Mouse (Mus musculus) heart, embryonic 16.5 days (tissue): Measurements from ENCODE around the gene Erich4. TPM values are rescaled to one million over a fixed set of nuclear protein-coding genes. Genes with fewer than 3 reads are reported as not detected.

Source experiments
- ATAC-seq: fragments of 200-750 bp; cut with Nextera tagmentation; replicated peaks from 2 replicates; pipeline ENCODE4 v1.8.0; 2017; ENCODE audit warnings: moderate number of reproducible peaks; ENCODE audit not compliant: insufficient read depth, low FRiP score; ENCODE audit errors: extremely low read depth
- H3K27ac ChIP-seq: fragments of 300-500 bp; sonication (generic); 2 replicates; pipeline ENCODE4 v1.5.1; 2014; ENCODE audit warnings: mild to moderate bottlenecking, low read length, control low read depth, moderate library complexity
- H3K27me3 ChIP-seq: fragments of 300-500 bp; sonication (generic); 2 replicates; pipeline ENCODE4 v1.6.1; 2014; ENCODE audit warnings: low read length, mixed read lengths; ENCODE audit not compliant: control insufficient read depth, insufficient read depth
- H3K36me3 ChIP-seq: fragments of 300-500 bp; sonication (generic); 2 replicates; pipeline ENCODE4 v1.6.1; 2014; ENCODE audit not compliant: control insufficient read depth, insufficient read depth
- H3K4me1 ChIP-seq: fragments of 300-500 bp; sonication (generic); 2 replicates; pipeline ENCODE4 v1.6.1; 2014; ENCODE audit warnings: low read length, mixed read lengths; ENCODE audit not compliant: control insufficient read depth, insufficient read depth
- H3K4me2 ChIP-seq: fragments of 300-500 bp; sonication (generic); 2 replicates; pipeline ENCODE4 v1.6.1; 2014; ENCODE audit warnings: low read depth, mild to moderate bottlenecking, control low read depth, low read length
- H3K4me3 ChIP-seq: fragments of 300-500 bp; sonication (generic); 2 replicates; pipeline ENCODE4 v1.5.1; 2014; ENCODE audit warnings: mild to moderate bottlenecking, control low read depth, low read length
- H3K9ac ChIP-seq: fragments of 300-500 bp; sonication (generic); 2 replicates; pipeline ENCODE4 v1.6.1; 2014; ENCODE audit warnings: low read length, control low read depth
- H3K9me3 ChIP-seq: fragments of 300-500 bp; sonication (generic); replicated peaks from 2 replicates; pipeline ENCODE4 v1.6.1; 2016; ENCODE audit warnings: low read length; ENCODE audit not compliant: control insufficient read depth
- WGBS: fragments of 180-500 bp; shearing (Covaris S2); extraction: QIAGEN DNeasy Blood & Tissue Kit; methylation state at CpG from one replicate; pipeline ENCODE4 v1.1.7; 2014; 5-methylcytosine and 5-hydroxymethylcytosine counted together
- polyA plus RNA-seq: library from polyadenylated mRNA; unstranded; fragments of >200 nt; fragmentation: Nextera tagmentation; extraction: Ambion mirVana; gene quantifications from 2 replicates; pipeline ENCODE4 v1.2.1, GENCODE M21; 2015

Gene Erich4
- polyA plus RNA-seq, 1 experiment from 2014 or later = 0.21 TPM

GRCm38 (mm10) chr7:25645074-25645473 is 29.4 kb upstream of the Erich4 start:
- ATAC-seq = no peak
- Histone ChIP-seq H3K36me3 (peaks cover 4% of the 10 kb centered on the region; the same call in 1 of the 2 replicates), H3K4me2 (no peak overlapping the region), H3K9me3 (no peaks in the 10 kb centered on the region), H3K4me3 (no peak overlapping the region), H3K27me3 (no peaks in the 10 kb centered on the region), H3K27ac (no peak overlapping the region), H3K9ac (no peak overlapping the region), H3K4me1 (peaks cover 3% of the 10 kb centered on the region; the same call in 1 of the 2 replicates)
- WGBS = 64% methylated on average over 14 of the region's 14 CpGs

GRCm38 (mm10) chr7:25644631-25645030 is 28.9 kb upstream of the Erich4 start:
- Histone ChIP-seq H3K4me3 (no peak overlapping the region), H3K36me3 (peaks cover 4% of the 10 kb centered on the region; the same call in 1 of the 2 replicates), H3K9me3 (no peaks in the 10 kb centered on the region), H3K27me3 (no peaks in the 10 kb centered on the region), H3K4me2 (no peak overlapping the region), H3K27ac (no peak overlapping the region), H3K4me1 (peaks cover 3% of the 10 kb centered on the region; the same call in 1 of the 2 replicates), H3K9ac (no peak overlapping the region)
- ATAC-seq = no peak
- WGBS = 68% methylated on average over 4 of the region's 4 CpGs

- peaks cover 3% of the 10 kb centered on the region; the same call in 1 of the 2 replicates for H3K4me1 ChIP-seq
- peaks cover 4% of the 10 kb centered on the region; the same call in 1 of the 2 replicates for H3K36me3 ChIP-seq
- H3K4me2 ChIP-seq = no peak overlapping the region
- H3K4me3 ChIP-seq = no peak overlapping the region
- no peaks in the 10 kb centered on the region for H3K27me3 ChIP-seq
- ATAC-seq = 0 out of 2 replicates have a peak, but pooled peaks have one; percentile 15
- no peak overlapping the region for H3K9ac ChIP-seq
- WGBS = 50% methylated on average over 10 of the region's 10 CpGs
- no peak overlapping the region for H3K27ac ChIP-seq
- no peaks in the 10 kb centered on the region for H3K9me3 ChIP-seq
Observed at GRCm38 (mm10) chr7:25644136-25644535, 28.4 kb upstream of the Erich4 start.

- 94% methylated on average over 4 of the region's 4 CpGs for WGBS
- no peak overlapping the region for H3K9ac ChIP-seq
- H3K27ac ChIP-seq = no peak overlapping the region
- no peaks in the 10 kb centered on the region for H3K9me3 ChIP-seq
- ATAC-seq = no peak
- H3K4me1 ChIP-seq = peaks cover 7% of the 10 kb centered on the region; the same call in 1 of the 2 replicates
- no peaks in the 10 kb centered on the region for H3K27me3 ChIP-seq
- peaks cover 4% of the 10 kb centered on the region; the same call in 1 of the 2 replicates for H3K36me3 ChIP-seq
- no peak overlapping the region for H3K4me2 ChIP-seq
- no peak overlapping the region for H3K4me3 ChIP-seq
Observed at GRCm38 (mm10) chr7:25639754-25640153, 24.1 kb upstream of the Erich4 start.

GRCm38 (mm10) chr7:25637099-25637498 is 21.4 kb upstream of the Erich4 start:
- no peaks in the 10 kb centered on the region for H3K27me3 ChIP-seq
- H3K4me1 ChIP-seq = 0 out of 2 replicates have a peak, but pooled peaks cover 4% of the 10 kb centered on the region
- 79% methylated on average over 5 of the region's 5 CpGs for WGBS
- no peak overlapping the region for H3K4me3 ChIP-seq
- no peak overlapping the region for H3K4me2 ChIP-seq
- no peaks in the 10 kb centered on the region for H3K9me3 ChIP-seq
- no peak overlapping the region for H3K27ac ChIP-seq
- ATAC-seq = no peak
- no peak overlapping the region for H3K9ac ChIP-seq
- peaks cover 4% of the 10 kb centered on the region; the same call in 1 of the 2 replicates for H3K36me3 ChIP-seq

GRCm38 (mm10) chr7:25636373-25636772 is 20.7 kb upstream of the Erich4 start:
- H3K27ac ChIP-seq = no peak overlapping the region
- no peaks in the 10 kb centered on the region for H3K27me3 ChIP-seq
- no peaks in the 10 kb centered on the region for H3K9me3 ChIP-seq
- peaks cover 6% of the 10 kb centered on the region; the same call in 1 of the 2 replicates for H3K36me3 ChIP-seq
- H3K4me2 ChIP-seq = no peak overlapping the region
- no peak overlapping the region for H3K4me3 ChIP-seq
- WGBS = 23% methylated on average over 3 of the region's 3 CpGs
- H3K4me1 ChIP-seq = 0 out of 2 replicates have a peak, but pooled peaks cover 4% of the 10 kb centered on the region
- no peak for ATAC-seq
- H3K9ac ChIP-seq = no peak overlapping the region

GRCm38 (mm10) chr7:25632679-25633078 is 17.0 kb upstream of the Erich4 start:
- Histone ChIP-seq H3K27ac (no peak overlapping the region), H3K4me2 (no peak overlapping the region), H3K9ac (no peak overlapping the region), H3K4me1 (peaks cover 11% of the 10 kb centered on the region), H3K4me3 (no peak overlapping the region), H3K36me3 (peaks cover 2% of the 10 kb centered on the region; the same call in 1 of the 2 replicates), H3K9me3 (no peaks in the 10 kb centered on the region), H3K27me3 (no peaks in the 10 kb centered on the region)
- WGBS = 70% methylated on average over 5 of the region's 5 CpGs
- no peak for ATAC-seq

GRCm38 (mm10) chr7:25628323-25628620 is 12.6 kb upstream of the Erich4 start:
- Histone ChIP-seq H3K9me3 (no peaks in the 10 kb centered on the region), H3K27me3 (no peaks in the 10 kb centered on the region), H3K36me3 (peaks cover 9% of the 10 kb centered on the region), H3K4me3 (peak overlapping the region; percentile 52), H3K27ac (no peak overlapping the region), H3K4me1 (peaks cover 23% of the 10 kb centered on the region), H3K9ac (peak overlapping the region; percentile 70), H3K4me2 (peak overlapping the region; percentile 67)
- 40% methylated on average over 8 of the region's 8 CpGs for WGBS
- no peak for ATAC-seq

GRCm38 (mm10) chr7:25627431-25628322 is 12.0 kb upstream of the Erich4 start:
- Histone ChIP-seq H3K4me2 (peak overlapping the region; percentile 67), H3K9me3 (no peaks in the 10 kb centered on the region), H3K36me3 (peaks cover 13% of the 10 kb centered on the region), H3K27ac (peak overlapping the region; percentile 77), H3K4me1 (peaks cover 23% of the 10 kb centered on the region), H3K27me3 (no peaks in the 10 kb centered on the region), H3K4me3 (peak overlapping the region; percentile 52), H3K9ac (peak overlapping the region; percentile 70)
- ATAC-seq = peak; percentile 76
- 14% methylated on average over 38 of the region's 38 CpGs for WGBS
